Mouse (Mus musculus) small intestine, adult 2 months (tissue): ENCODE results near the gene Akr1a1. TPM values are rescaled to one million over a fixed set of nuclear protein-coding genes. Genes with fewer than 3 reads are reported as not detected.

Experiments used
- H3K27ac ChIP-seq: fragments of 200-500 bp; 2 replicates; pipeline ENCODE4 v1.5.1; 2012; ENCODE audit warnings: low read depth, low read length, control low read depth, inconsistent platforms; ENCODE audit not compliant: insufficient read depth
- H3K27me3 ChIP-seq: fragments of 200-500 bp; 2 replicates; pipeline ENCODE4 v1.6.1; 2012; ENCODE audit warnings: mild to moderate bottlenecking, moderate library complexity, low read length, inconsistent platforms; ENCODE audit not compliant: control insufficient read depth, insufficient read depth
- H3K36me3 ChIP-seq: fragments of 200-500 bp; 2 replicates; pipeline ENCODE4 v1.6.1; 2012; ENCODE audit warnings: mild to moderate bottlenecking, low read length, control low read depth, inconsistent platforms; ENCODE audit not compliant: control insufficient read depth, insufficient read depth
- H3K4me1 ChIP-seq: fragments of 200-500 bp; 2 replicates; pipeline ENCODE4 v1.6.1; 2012; ENCODE audit warnings: low read length, inconsistent platforms, mixed read lengths; ENCODE audit not compliant: control insufficient read depth, insufficient read depth, insufficient read length
- H3K4me3 ChIP-seq: fragments of 200-500 bp; 2 replicates; pipeline ENCODE4 v1.5.1; 2012; ENCODE audit warnings: low read depth, mild to moderate bottlenecking, control low read depth, inconsistent platforms, low read length, moderate library complexity
- CTCF ChIP-seq: fragments of 200-500 bp; IDR thresholded peaks from 2 replicates; pipeline ENCODE4 v1.5.1; 2012; ENCODE audit warnings: low read depth, mild to moderate bottlenecking, control low read depth, inconsistent platforms, low read length, moderate library complexity, mixed read lengths; ENCODE audit not compliant: insufficient replicate concordance, insufficient read length; ENCODE audit errors: extremely low read depth
- POLR2A ChIP-seq: fragments of 200-500 bp; IDR thresholded peaks from 2 replicates; pipeline ENCODE4 v1.6.1; 2012; ENCODE audit warnings: low read depth, mild to moderate bottlenecking, control low read depth, inconsistent platforms, low read length, moderate library complexity
- WGBS: fragments of 180-500 bp; shearing (Covaris S2); methylation state at CpG from one replicate; pipeline ENCODE4 v1.1.7; 2018; 5-methylcytosine and 5-hydroxymethylcytosine counted together
- polyA plus RNA-seq: library from polyadenylated mRNA; depleted of rRNA; stranded (reverse); fragments of >200 nt; gene quantifications from 2 replicates; pipeline ENCODE4 v1.2.3, GENCODE M21; 2012

Akr1a1 gene
- polyA plus RNA-seq, 1 experiment, result 652 TPM

DNA sequence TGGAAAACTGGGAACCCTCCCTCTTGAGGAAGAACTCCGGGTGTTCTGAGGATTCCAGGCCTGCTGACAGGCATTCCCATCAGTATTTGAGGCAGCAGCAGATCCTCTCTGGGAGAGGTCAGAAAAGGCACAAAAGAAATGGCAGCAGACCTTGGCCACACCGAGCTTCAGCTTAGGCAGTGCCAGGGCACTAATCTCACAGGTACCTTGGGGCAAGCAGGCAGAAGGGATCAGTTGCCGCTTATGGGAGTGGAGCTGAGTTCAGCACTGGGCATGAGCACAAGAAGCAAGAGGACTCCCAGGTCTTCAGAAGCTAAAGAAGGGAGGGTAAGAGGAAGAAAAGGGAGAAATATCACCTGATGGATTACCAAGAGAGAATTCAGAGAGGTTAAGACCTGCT lies 6.5 kb upstream of the Akr1a1 start:
- Histone ChIP-seq H3K4me1 (peaks cover 17% of the 10 kb centered on the region), H3K27me3 (no peaks in the 10 kb centered on the region), H3K27ac (peak overlapping the region; percentile 53), H3K4me3 (no peak overlapping the region), H3K36me3 (no peaks in the 10 kb centered on the region)
- TF ChIP-seq POLR2A, result no peak
- no peak for TF ChIP-seq CTCF
- WGBS, result 21% methylated on average over 3 of the region's 3 CpGs

DNA sequence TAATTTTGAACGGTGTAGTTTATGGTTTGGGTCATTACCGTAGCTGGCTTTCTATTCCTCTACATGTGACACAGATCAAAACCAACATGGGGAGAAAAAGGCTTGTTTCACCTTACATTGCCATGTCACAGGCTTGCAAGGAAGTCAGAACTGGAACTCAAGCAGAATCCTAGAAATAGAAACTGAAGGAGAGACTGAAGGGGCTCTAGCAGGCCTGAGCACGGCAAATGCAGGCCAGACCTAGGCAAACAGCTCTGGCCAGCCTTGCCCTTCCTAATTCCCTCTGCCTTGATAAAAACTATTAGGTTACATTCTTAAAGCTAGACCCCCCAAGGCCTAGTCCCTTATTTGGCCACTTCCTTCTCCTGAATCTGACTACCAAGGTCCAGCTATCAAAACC lies 4.2 kb upstream of the Akr1a1 start:
- Histone ChIP-seq H3K4me1 (peaks cover 17% of the 10 kb centered on the region), H3K27me3 (no peaks in the 10 kb centered on the region), H3K36me3 (no peaks in the 10 kb centered on the region), H3K4me3 (no peak overlapping the region), H3K27ac (no peak overlapping the region)
- 74% methylated on average over 3 of the region's 3 CpGs for WGBS
- TF ChIP-seq POLR2A, result no peak
- no peak for TF ChIP-seq CTCF

DNA sequence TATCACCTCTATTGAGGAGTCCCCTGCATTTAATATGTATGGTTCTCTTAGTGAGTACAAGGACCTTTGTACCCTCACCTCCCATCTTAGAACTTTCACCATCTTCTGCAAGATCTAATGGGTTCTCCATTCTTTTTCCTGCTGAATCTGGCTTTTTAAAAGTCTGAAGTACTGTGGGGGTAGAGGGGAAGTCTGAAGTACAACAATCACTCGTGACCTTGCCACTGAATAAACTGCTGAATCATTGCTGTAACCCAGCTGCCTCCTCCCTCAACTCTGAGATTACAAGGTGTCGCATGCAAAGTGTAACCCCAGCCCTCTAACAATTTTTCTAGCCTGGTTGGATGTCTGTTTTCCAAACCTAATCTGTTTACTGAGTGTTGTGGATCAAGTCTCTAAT lies 3.6 kb upstream of the Akr1a1 start:
- peak overlapping the region; percentile 18; the same call in 1 of the 2 replicates for H3K27ac ChIP-seq
- peaks cover 17% of the 10 kb centered on the region for H3K4me1 ChIP-seq
- no peak for TF ChIP-seq POLR2A
- TF ChIP-seq CTCF, result no peak
- 14% methylated on average over 2 of the region's 2 CpGs for WGBS
- H3K36me3 ChIP-seq, result no peaks in the 10 kb centered on the region
- H3K27me3 ChIP-seq, result no peaks in the 10 kb centered on the region
- no peak overlapping the region for H3K4me3 ChIP-seq

DNA sequence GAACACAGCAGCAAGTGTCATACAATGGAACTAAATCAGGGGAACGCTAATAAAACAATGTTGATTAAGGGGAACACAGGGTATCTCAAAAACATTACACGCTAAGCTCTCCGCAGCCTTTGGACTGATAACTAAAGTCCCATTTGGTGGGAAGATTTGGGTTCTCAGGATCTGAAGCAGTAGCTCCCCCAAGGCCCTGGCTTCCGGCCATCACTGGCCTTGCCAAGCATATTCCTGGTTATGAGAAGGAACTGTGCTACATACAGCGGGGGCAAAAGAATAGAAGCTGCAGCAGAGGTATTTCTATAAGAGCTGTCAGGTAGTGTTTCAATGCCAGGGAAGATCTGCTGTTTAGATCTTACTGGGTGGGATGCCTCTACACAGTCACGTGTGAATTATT lies 1.7 kb upstream of the Akr1a1 start:
- WGBS, result 88% methylated on average over 6 of the region's 6 CpGs
- H3K36me3 ChIP-seq, result peaks cover 2% of the 10 kb centered on the region
- H3K27me3 ChIP-seq, result no peaks in the 10 kb centered on the region
- H3K4me1 ChIP-seq, result peaks cover 10% of the 10 kb centered on the region; the same call in 1 of the 2 replicates
- H3K4me3 ChIP-seq, result no peak overlapping the region
- no peak for TF ChIP-seq CTCF
- no peak for TF ChIP-seq POLR2A
- no peak overlapping the region for H3K27ac ChIP-seq

DNA sequence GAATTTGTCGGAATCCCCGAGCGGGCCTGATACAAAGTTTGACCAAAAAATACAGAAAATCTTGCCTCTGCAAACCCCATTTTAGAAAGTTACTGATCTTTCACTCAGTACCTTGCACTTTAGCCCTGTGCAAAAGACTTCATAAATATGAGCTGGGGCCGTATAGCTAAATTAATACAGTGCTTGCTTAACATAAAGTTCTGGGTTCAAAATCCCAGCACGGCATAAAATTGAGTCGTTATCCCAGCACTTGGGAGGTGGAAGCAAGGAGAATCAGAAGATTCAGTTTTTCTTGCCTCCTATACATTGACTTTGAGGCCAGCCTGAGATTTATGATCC lies 286 bp upstream of the Akr1a1 start:
- H3K27ac ChIP-seq, result peak overlapping the region; percentile 93; the same call in 1 of the 2 replicates
- no peaks in the 10 kb centered on the region for H3K27me3 ChIP-seq
- peak overlapping the region; percentile 96; the same call in 1 of the 2 replicates for H3K4me3 ChIP-seq
- peaks cover 7% of the 10 kb centered on the region for H3K36me3 ChIP-seq
- WGBS, result 3% methylated on average over 6 of the region's 6 CpGs
- TF ChIP-seq POLR2A, result no peak
- TF ChIP-seq CTCF, result no peak
- peaks cover 13% of the 10 kb centered on the region; the same call in 1 of the 2 replicates for H3K4me1 ChIP-seq

DNA sequence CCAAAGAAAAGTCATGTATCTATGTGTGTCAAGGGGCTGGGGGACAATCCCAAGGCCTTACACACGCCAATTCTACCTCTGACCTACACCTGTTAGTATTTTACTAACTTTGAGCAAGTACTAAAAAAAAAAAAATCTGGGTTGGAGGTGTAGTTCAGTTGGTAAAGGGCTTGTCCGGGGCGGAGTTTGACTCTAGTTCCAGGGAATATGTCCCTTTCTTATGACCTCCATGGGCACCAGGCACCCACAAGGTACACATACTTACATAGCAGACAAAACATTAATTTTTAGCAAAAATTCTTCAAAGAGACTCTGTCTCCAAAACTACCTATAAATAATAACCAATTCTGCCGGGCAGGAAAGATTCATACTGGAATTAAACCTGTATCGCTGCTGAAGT lies 1.1 kb downstream of the Akr1a1 start:
- peaks cover 13% of the 10 kb centered on the region; the same call in 1 of the 2 replicates for H3K4me1 ChIP-seq
- H3K27ac ChIP-seq, result peak overlapping the region; percentile 93
- no peaks in the 10 kb centered on the region for H3K27me3 ChIP-seq
- WGBS, result 6% methylated on average over 5 of the region's 5 CpGs
- TF ChIP-seq POLR2A, result no peak
- TF ChIP-seq CTCF, result no peak
- peaks cover 13% of the 10 kb centered on the region for H3K36me3 ChIP-seq
- peak overlapping the region; percentile 96; the same call in 1 of the 2 replicates for H3K4me3 ChIP-seq

DNA sequence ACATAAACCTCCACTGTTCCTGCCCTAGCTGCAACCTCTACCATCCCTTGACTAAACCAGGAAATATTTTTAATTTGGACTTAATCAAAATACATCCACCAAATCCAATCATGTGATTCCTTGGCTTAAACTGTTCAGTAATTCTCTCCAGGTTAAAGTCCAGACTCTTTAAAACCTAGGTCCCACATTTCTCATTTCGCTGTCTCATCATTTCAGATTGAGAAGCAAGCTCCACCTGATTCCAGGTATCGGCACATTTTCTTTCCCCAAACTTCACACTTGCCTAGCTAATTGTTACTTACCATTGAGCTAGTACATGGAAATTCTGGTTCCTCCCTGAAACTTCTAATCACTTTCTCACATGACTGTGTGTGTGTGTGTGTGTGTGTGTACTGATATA lies 2.1 kb downstream of the Akr1a1 start:
- H3K27ac ChIP-seq, result peak overlapping the region; percentile 93
- WGBS, result 37% methylated on average over 2 of the region's 2 CpGs
- H3K27me3 ChIP-seq, result no peaks in the 10 kb centered on the region
- H3K4me3 ChIP-seq, result peak overlapping the region; percentile 48
- TF ChIP-seq CTCF, result no peak
- TF ChIP-seq POLR2A, result no peak
- peaks cover 18% of the 10 kb centered on the region for H3K36me3 ChIP-seq
- H3K4me1 ChIP-seq, result peaks cover 10% of the 10 kb centered on the region; the same call in 1 of the 2 replicates
